Mouse (Mus musculus) cortical plate, adult 2 months (tissue): ENCODE measurements at regions not wholly inside any gene's neighbourhood (a gene's known extent, or its start where the extent isn't known, plus 50 kb on each side); places are given as distances from the start of the nearest gene placed in this dataset.

ENCODE experiments used
- CTCF ChIP-seq: fragments of 200-500 bp; IDR thresholded peaks from 2 replicates; pipeline ENCODE4 v1.5.1; 2011; ENCODE audit warnings: mild to moderate bottlenecking, control low read depth, low read length; ENCODE audit not compliant: insufficient read depth; ENCODE audit errors: extremely low read depth
- POLR2A ChIP-seq: fragments of 200-500 bp; IDR thresholded peaks from 2 replicates; pipeline ENCODE4 v1.6.1; 2011; ENCODE audit warnings: mild to moderate bottlenecking, low read length, control low read depth; ENCODE audit not compliant: insufficient read depth; ENCODE audit errors: extremely low read depth

GRCm38 (mm10) chr3:36383438-36383945, 92.2 kb downstream of the Anxa5 start:
- no peak for TF ChIP-seq POLR2A
- TF ChIP-seq CTCF = no peak
